Mouse (Mus musculus): ENCODE measurements around the gene Olfr131.
"Not testable (repeated sequence)": the region's sequence is repeated elsewhere in the genome, so short reads cannot be mapped to it uniquely, and the experiment has no call there.

DNA sequence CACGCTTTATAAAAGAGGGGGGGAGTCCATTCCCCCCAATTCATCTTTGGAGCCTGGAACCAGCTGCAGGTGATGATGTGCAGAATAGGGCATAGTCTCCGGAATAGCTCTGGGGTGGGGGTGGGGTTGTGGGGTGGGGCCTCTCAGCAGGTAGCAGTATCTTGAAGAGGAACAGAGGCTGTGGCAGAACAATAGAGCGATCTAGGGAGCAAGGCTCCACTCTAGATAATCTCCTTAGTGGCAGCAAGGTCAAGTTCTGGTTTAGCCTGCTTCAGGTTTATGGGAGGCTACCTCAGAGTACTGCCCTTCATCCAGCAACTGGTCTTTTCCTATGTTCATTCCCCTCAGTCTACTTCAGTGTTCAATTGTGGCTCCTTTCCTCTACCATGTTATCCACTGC is 36.9 kb upstream of the Olfr131 start:
- not testable (repeated sequence) for TF ChIP-seq CTCF (IDR thresholded peaks at IDR 0.05; ENCODE audit: extremely low read depth, insufficient read length, insufficient replicate concordance, low read depth, low read length); POLR2A (IDR thresholded peaks at IDR 0.05; ENCODE audit: low read depth, low read length)
